Mouse (Mus musculus) ovary, adult 18-20 months (tissue): ENCODE measurements around the gene Tfr2.

Experiments
- DNase-seq: peaks from one replicate; pipeline ENCODE4 v3.0.0; 2022; ENCODE audit warnings: low spot score, mixed read lengths

Gene Tfr2

DNA sequence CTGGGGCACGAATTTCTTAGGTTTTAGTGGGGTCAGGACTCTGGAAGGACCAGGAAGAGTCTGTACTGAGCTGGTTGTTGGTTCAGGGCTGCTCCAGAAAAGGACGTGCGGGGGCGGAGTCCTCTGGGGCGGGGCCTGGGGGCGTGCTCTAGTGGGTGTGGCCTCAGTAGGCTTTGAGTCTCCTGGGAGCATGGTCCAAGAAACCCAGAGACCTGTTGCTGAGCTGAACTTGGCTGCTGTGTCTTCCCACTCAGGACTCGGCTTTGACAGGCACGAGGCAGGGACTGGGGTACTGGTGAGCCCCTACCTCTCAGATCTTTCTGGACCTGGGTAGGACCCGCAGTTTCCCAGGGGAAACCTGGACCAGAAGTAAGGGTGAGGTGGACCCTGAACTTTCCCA, at the start of gene Tfr2:
Gene Tfr2 (plus strand): TSS at position 176 of the 400 bp plus-strand sequence.
- DNase-seq, result peak; percentile 34

DNA sequence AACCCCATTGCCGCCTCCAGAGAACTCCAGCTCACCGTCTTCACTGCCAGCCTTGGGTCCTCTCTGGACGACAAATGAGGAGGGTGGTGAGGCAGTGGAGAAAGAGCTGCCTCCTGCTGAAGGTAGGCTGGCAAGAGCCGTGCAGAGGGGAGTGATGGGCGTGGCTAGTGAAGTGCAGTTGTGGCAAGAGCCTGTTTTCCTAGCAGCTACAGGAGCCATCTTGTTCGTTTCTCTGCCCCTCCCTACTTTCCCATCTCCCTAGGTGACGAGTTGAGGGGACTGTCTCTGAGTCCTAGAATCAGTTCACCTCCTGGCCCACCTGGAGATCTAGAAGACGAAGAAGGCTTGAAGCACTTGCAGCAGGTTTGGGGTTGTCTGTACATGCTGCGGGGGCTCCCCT, 47.8 kb upstream of the Tfr2 start:
- no peak for DNase-seq

GRCm38 (mm10) chr5:137522711-137523110, 46.9 kb upstream of the Tfr2 start:
- DNase-seq, result no peak

DNA sequence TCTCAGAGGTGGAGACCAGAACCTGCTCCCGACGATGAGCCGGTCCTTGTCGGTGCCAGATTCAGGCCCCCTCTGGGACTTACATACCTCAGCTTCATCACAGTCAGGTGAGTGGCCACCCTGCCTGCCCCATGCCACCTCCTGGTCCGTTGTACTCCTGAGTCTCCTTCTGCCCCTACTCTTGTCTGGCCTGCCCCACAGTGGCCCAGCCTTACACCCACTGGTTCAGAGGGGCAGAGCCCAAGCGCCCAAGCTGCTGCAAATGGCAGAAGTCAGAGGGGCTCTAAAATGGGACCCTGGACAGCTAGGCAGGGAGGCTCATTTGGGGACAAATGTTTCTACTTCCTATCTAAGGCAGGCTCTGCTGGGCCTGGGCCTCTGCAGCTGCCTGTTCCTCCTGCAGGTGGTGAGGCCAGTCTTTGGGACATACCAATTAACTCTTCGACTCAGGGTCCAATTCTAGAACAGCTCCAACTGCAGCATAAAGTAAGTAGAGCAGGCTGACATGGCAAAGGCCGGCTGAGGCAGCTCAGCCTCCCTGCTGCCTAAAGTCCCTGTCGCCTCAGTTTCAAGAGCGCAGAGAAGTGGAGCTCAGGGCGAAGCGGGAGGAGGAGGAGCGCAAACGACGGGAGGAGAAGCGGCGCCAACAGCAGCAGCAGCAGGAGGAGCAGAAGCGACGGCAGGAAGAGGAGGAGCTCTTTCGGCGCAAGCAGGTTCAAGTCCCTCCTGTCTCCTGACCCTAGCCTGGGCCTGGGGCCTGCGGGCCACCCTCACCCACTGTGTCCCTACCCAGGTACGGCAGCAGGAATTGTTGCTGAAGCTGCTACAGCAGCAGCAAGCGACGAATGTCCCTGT, 46.0 kb upstream of the Tfr2 start:
- DNase-seq, result no peak

- no peak for DNase-seq
Observed at GRCm38 (mm10) chr5:137524251-137524515, 45.5 kb upstream of the Tfr2 start.

GRCm38 (mm10) chr5:137524671-137525070, 45.0 kb upstream of the Tfr2 start:
- DNase-seq, result no peak

DNA sequence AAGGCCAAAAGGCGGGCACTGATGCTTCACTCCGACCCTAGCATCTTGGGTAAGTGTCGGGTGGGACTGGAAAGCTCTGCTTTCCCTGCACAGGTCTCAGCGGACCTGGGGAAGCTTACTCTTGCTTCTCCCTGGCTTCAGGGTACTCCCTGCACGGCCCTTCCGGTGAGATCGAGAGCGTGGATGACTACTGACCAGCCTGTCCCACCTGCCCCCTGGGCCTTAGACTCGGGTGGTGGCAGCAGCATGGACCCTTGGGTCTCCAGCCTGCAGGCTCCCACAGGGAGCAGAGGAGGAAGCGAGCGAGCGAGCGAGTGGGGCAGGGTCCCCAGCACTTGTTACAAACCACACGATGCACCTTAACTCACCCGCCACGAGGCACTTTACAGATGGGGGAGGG, 44.1 kb upstream of the Tfr2 start:
- DNase-seq, result no peak

DNA sequence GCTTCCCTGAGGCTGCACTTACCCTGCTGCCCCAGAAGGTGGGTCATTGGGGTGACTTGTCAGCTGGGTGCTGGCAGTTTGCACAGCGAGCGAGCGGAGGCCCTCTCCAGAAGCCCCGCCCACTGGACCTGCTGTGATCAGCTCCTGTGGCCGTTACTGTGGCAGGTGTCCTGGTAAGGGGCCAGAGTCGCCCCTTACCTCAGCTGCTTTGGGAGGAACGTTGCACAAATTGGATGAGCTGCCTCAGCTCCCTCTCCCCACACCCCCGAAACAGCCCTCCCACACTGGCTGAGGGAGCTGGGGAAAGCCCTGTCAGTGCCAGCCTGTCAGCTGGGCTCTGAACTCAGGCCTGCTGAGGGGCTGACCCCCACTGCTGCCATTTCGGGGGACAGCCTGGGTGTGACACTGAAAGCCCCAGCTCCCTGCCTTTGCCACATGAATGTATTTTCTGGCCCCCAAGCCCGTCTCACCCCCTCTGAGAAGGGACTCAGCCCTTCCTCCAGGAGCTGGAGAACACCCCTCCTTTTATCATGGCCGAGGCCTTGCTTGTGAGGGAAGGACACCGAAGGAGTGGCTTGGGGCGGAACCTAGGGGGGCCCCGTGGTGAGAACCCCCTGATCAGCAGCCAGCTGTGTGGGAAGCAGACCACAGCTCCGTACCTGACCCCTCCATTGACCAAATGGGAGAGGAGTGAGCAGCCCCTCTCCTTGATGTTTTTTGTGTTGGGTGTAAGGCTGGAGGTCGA, 43.3 kb upstream of the Tfr2 start:
- DNase-seq, result no peak

DNA sequence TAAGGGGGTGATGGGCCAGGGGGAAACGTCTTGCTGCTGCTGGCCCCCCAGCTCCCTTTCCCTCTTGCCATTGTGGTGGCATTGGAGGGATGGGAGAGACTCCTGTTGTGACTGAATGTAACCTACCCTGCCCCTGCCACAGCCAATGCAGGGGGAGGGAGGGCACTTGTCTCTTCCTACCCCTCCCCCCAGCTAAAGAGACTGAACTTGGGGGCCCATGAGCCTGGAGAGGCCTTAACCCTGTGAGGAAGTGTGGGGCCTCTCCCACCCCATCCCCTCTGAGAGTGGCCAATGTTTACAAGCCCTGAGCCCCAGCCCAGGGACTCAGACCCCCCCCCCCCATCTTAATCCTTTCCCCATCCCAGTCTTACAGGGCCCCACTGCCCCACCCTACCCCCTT, 42.2 kb upstream of the Tfr2 start:
- DNase-seq, result no peak

GRCm38 (mm10) chr5:137528247-137528968, 41.2 kb upstream of the Tfr2 start:
- no peak for DNase-seq

DNA sequence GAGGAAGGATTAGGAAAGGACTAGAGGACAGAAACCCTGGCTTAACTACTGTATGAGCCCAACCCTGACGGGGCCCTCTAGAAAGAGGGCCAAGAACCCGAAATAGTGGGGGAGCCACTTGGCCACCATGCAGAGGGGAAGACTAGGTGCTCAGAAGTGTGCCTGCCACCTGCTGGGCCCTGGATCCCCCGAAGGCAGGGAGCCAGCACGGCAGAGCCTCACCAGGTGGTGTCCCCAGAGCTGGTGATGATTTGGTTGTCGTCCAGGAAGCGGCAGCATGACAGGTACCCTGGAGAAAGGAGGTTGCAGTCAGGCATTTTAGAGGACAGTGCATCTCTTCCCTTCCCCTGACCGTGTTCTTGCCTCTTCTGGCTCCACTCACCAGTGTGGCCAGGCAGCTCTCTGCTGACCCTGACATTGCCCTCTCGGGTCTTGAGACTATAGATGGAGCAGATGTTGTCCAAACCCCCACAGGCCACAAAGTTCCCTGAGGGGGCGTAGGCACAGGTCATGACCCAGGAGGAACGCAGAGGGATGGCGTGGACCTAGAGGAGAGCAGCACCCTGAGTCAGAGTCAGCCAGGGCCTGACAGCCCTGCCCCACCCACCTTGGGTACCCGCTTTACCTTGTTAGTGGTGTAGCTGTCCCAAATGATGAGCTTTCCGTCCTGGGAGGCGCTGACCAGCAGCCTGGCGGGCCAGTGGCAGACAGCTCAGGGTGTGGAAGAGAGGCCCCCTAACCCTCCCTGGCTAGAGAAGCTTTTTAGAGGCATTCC, 40.2 kb upstream of the Tfr2 start:
- no peak for DNase-seq

GRCm38 (mm10) chr5:137530075-137530474, 39.6 kb upstream of the Tfr2 start:
- no peak for DNase-seq

- no peak for DNase-seq
Observed at GRCm38 (mm10) chr5:137530588-137531413, 38.8 kb upstream of the Tfr2 start.

- no peak for DNase-seq
Observed at GRCm38 (mm10) chr5:137531414-137532130, 38.1 kb upstream of the Tfr2 start.

- no peak for DNase-seq
Observed at GRCm38 (mm10) chr5:137532131-137532807, 37.4 kb upstream of the Tfr2 start.

GRCm38 (mm10) chr5:137532808-137533116, 36.9 kb upstream of the Tfr2 start:
- no peak for DNase-seq

DNA sequence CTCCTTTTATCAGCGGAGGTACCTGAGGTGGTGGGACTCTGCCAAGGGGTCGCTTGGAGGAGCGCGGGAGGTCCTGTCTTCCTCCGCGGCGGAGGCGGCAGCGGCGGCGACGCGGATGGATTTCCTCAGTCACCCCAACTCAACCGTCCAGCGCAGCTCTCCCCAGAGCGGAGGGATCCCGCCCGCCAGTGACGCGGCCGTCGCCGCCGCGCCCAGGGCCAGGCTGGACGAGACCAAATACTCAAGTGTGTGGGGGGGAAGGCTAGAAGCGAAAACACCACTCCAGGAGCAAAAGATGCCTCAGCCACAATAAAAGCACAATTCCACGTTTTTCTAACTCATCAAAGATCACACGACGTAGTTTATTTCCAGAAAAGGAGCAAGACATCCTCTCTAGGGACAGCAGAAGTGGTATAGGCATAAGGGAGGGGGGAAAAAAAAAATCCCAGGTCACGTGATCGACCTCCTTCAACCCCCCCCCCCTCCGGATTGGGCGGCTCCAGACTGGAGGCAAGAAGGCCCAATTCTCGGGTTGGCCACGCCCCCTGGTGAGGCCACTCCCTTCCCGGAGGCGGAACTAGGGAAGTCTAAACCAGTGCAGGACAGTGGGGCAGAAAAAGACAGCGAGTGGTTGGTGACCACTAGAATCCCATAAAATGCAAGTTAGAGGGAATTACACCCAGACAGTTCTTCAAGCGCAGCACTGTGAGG, 36.4 kb upstream of the Tfr2 start, which contains the start of the genes Epo and Gnb2:
Gene Epo (minus strand): TSS at position 126 of the 711 bp plus-strand sequence.
Gene Gnb2 (minus strand): TSS at position 394 of the 711 bp plus-strand sequence.
- peak; percentile 97 for DNase-seq

GRCm38 (mm10) chr5:137534762-137535161, 34.9 kb upstream of the Tfr2 start:
- no peak for DNase-seq

- no peak for DNase-seq
Observed at GRCm38 (mm10) chr5:137535318-137535717, 34.3 kb upstream of the Tfr2 start.
